Mouse (Mus musculus) gastrocnemius, adult 8-10 months (tissue): ENCODE data around the gene Per1. TPM values are rescaled to one million over a fixed set of nuclear protein-coding genes. Genes with fewer than 3 reads are reported as not detected.

ENCODE experiments used
- DNase-seq, 2 experiments: peaks; one replicate each; pipeline ENCODE4 v3.0.0; 2022; ENCODE audit warnings: low spot score in 2 of 2
- total RNA-seq, 4 experiments: library from RNA; stranded (reverse); gene quantifications; 2 replicates each; pipeline ENCODE4 v1.2.4; 2022

Gene Per1
- total RNA-seq, 4 experiments from 2014 or later = 58.8 to 81.4 (median 70.4) TPM

GRCm38 (mm10) chr11:69064259-69065133, 30.5 kb upstream of the Per1 start:
- DNase-seq = no peak

DNA sequence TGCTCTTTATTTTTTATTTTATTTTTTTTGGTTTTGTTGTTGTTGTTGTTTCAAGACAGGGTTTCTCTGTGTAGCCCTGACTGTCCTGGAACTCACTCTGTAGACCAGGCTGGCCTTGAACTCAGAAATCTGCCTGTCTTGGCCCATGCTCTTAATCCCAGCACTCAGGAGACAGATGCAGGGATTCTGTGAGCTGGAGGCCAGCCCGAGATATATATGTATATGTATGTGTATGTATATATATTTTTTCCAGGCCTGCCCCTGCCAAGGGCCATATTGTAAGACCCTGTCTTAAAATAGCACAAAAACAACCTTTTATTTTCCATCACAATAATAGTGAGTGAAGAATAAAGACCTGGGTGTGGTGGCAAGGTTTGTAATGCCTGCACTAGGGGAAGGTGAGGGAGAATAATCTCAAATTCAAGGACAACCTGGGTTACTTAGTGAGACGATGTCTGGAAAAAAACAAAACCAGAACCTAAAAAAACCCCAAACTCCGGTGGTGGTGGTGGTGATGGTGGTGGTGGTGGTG, 29.6 kb upstream of the Per1 start:
- no peak for DNase-seq

DNA sequence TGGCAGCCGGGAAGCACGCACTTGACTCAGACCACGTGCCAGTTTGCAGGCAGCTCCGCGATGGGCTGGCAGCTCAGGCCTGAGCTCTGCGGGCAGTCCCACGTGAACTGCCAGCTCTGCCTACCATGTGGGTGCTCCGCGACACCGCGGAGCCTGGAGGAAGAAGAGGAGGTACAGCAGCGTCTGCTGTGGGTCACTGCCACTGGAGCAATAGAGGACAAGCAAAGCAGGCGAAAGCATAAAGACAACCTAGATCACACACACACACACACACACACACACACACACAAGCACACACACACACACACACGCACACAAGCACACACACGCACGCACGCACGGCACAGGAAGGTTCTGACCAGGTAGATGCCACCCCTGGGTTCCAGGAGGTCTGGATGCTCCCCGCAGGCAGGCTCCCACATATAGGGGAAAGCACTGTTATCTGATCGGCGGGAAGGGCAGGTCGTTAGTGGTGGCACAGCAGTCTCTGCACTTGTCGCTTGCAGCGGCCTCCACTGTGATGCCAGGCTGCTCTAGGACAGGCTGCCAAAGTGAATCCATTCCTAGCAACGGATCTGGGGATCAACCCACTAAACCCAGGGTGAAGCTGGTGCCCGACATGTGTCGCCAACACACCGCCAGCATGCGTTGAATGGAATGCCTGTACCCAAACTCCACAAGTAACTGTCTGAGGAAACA, 28.7 kb upstream of the Per1 start:
- DNase-seq = peak in 1 of 2 experiments; percentile 36

DNA sequence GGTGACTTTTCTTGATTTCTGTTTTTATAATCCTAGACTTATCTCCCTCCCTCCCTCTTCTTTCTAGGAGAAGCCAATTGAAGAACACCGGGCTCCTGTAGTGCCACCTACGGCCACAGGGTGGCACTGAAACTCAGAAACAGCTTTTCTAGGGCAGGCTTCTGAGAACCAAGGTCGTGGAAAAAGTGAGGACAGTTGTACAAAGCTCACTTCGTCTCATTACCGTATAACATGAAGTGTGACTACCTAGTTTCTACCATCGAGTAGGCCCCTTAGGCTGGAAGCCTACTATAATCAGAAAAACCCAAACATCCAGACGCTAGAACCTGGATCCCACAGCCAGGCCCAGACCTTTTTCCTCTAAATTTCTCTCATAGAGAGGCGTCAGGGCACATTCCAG, 28.1 kb upstream of the Per1 start:
- peak; percentile 84 to 87 for DNase-seq

DNA sequence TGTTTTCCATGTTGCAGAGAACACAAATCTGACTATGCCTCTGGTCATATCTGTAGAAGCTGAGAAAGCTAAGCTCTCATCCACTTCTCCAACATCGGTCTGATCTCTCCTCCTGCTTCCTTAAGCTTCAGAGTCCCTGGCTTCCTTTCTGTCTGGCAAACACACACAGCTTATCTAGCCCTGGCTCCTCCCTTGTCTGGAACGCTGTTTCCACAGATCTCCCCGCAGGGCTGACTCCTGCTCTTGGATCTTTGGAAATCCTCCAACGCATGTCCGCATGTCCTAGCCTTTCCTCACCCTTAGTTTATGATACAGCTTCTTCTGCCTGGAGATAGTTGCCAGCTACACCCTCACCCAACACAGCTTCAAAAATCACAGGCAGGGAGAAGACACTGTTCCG, 27.4 kb upstream of the Per1 start:
- DNase-seq = no peak

- DNase-seq = no peak
Measured at GRCm38 (mm10) chr11:69070093-69070492, 24.9 kb upstream of the Per1 start.

DNA sequence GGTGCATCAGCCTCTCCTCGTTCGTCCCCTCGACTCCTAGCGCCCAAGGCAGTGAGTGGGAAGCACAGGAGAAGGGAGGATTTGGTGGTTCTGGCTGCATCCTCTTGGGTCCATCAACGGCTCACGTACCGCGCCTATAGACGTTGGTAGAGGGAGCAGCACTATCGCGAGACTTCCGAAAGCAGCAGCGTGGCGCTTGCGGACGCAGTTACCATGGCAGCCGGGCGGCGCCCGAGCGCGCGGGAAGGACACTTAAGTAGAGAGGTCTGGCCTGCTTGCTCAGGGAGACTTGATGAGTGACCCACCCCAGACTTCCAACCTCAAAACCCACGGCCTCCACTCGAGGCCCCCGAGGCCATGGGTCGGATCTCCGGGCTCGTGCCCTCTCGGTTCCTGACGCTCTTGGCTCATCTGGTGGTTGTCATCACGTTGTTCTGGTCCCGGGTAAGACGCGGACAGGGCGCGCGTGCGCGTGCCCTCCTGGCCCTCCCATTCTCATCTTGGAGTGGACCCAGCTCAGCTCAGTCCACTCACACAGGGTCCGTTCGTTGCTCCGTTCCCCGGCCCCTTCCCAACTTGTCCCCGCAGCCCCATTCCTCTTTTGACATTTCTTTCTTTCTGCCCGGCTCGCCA, 24.3 kb upstream of the Per1 start, which contains the start of gene Tmem107:
TSS of gene Tmem107 (plus strand) at position 217 of the 633 bp plus-strand sequence.
- DNase-seq = peak; percentile 85 to 91

DNA sequence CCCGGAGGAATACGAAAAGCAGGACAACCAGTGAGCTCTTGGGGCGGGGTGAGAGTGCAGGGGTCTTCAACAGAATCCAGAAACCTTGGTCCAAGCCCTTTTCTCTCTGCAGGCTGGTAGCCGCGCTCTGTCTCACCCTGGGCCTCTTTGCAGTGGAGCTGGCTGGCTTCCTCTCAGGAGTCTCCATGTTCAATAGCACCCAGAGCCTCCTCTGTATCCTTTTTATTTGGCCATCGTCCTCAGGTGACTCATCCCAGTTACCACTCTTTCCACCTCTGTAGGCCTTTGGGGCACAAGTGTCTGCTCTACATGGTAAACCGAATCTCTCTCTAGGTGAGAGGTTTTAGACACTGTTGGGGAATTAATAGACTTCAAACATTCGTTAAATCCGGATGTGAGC, 23.8 kb upstream of the Per1 start:
- DNase-seq = no peak

DNA sequence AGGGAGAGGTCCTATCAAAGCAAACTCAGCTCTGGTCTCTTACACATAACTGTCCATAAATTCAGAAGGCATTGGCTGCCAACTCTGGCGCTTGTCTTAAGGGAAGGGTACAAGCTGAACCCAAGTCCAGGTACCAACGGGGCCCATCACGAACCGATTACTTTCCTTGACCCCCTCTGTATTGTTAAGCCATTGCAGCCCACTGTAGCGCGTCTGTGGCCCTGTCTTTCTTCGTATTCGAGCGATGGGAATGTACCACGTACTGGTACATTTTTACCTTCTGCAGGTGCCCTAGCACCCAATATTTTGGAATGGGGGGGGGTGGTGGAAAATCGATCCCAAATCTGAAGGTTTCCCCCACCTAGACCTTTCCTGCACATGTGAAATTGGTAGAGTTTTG, 22.8 kb upstream of the Per1 start:
- DNase-seq = no peak

DNA sequence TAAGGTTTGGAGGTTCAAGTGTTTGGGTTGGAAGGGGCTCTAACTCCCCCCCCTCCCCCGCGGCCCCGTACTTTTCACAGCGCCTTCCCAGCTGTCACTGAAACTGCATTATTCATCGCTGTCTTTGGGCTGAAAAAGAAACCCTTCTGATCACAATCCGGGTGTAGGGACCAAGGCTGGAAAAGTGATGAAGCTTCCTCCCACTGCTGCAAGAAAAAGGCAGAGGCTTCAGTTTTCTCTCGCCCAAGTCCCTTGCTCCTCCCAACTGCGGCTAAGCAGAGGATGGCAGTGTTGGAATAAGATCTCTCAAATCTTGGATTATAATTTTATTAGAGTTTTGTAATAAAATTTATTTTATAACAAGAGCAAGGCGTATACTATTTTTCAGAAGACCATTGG, 22.4 kb upstream of the Per1 start:
- no peak for DNase-seq

GRCm38 (mm10) chr11:69073065-69073888, 21.7 kb upstream of the Per1 start:
- peak; percentile 71 to 75 for DNase-seq

DNA sequence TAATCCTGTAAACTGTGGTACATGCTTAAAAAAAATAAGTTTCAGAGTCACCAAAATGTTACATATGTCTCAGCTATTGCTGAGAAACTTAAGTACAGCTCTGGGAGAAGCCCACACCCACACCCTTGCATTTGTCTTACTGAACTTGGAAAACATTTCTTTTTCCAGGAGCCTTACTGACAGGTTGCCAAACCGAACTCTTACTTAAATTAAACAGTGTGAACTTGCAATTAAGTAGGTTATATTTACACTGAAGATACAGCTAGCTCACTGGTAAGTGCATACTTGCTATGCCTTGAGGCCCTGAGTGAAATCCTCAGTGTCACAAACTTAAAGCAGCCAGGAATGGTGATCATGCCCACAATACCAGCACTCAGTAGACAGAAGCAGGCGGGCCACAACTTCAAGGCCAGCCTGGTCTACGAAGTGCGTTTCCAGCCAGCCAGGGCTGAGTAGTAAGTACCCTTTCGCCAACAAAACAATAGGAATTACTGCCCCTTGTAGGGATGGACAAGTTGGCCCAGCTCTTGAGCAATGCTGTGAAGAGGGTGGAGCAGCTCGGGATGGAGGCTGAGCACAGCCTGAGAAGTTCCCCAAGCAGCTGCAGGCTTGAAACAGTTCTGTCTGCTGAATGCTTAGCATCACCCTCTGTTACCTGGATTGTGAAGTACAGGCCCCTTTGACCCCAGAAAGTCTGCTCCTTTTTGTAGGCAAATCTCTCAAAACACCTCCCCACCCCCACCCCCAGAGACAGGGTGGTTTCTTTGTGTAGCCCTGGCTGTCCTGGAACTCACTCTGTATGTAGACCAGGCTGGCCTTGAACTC, 20.9 kb upstream of the Per1 start:
- DNase-seq = no peak

DNA sequence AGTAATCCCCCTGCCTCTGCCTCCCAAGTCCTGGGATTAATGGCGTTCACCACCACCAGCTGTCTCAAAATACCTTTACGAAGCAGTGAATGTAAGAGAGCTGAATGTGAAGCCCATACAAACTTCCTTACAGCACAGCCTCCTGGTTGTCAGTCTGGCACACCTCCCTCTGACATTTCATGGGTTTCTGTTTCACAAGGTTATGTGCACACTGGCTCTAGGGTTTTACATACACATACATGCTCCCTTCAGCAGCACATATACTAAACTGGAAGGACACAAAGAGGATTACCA, 20.3 kb upstream of the Per1 start:
- DNase-seq = no peak

DNA sequence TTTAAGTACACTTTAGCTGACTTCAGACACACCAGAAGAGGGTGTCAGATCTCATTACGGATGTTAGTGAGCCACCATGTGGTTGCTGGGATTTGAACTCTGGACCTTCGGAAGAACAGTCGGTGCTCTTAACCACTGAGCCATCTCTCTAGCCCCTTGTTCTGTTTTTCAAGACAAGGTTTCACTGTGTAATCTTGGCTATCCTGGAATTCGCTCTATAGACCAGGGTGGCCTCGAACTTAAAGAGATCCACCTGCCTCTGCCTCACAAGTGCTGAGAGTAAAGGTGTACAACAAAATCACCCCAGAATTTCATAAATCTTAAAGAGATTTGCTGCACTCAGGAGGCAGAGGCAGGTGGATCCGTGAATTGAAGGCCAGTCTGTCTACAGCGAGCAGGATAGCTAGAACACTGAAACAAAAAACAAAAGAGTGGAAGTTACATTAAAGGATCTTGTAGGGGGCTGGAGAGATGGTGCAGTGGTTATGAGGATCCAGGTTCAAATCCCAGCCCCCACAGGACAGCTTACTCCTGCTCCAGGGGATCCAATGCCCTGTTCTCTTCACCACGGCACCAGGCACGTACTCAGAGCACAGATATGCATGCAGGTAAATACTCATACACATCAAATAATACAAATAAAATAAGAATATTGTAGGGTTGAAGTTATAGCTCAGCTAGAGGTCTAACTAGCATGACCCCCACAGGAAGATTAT, 19.1 kb upstream of the Per1 start:
- no peak for DNase-seq

- DNase-seq = no peak
Measured at GRCm38 (mm10) chr11:69076572-69076971, 18.4 kb upstream of the Per1 start.

GRCm38 (mm10) chr11:69077316-69077715, 17.7 kb upstream of the Per1 start:
- DNase-seq = no peak

- no peak for DNase-seq
Measured at GRCm38 (mm10) chr11:69078041-69078440, 17.0 kb upstream of the Per1 start.

- DNase-seq = no peak
Measured at GRCm38 (mm10) chr11:69078805-69079438, 16.1 kb upstream of the Per1 start.
